In genomic region chr10:61838769-61839168, GRCm38 (mm10) we compare ENCODE assay signal across 9 mouse cellular contexts. TPM values are rescaled to one million over a fixed set of nuclear protein-coding genes. Genes with fewer than 3 reads are reported as not detected.
A peak's percentile ranks its signal among the peaks of the same experiment; 100 is the strongest.
DNase-seq lines count a peak whose midpoint lies in the region; ATAC-seq and TF ChIP-seq lines count a peak whose summit lies in the region.
"Had no signal": no experiment of that assay in that cellular context is flagged by ENCODE, and none has a peak within 500 bp of the region (broad histone marks: within the 10 kb centered on the region; RNA-seq: fewer than 3 reads in every experiment).

No protein-coding gene starts in this region.

- H3K9ac ChIP-seq in heart, embryonic 13.5 days, result no peak overlapping the region

- whole genome bisulfite sequencing in heart, embryonic 13.5 days, result 1% methylated on average over 6 of the region's 6 CpGs

- H3K4me2 ChIP-seq in heart, embryonic 13.5 days, result no peak overlapping the region

- 0 out of 2 replicates have a peak, but pooled peaks cover 5% of the 10 kb centered on the region for H3K4me1 ChIP-seq in heart, embryonic 13.5 days
- H3K4me1 ChIP-seq: megakaryocyte, embryonic 14.5 days had no signal

- H3K27ac ChIP-seq in gastrocnemius, adult 2 months, result no peak overlapping the region
- 0 out of 2 replicates have a peak overlapping the region, but pooled peaks have one; percentile 8 for H3K27ac ChIP-seq in heart, embryonic 13.5 days (replicated peaks)

- no peaks in the 10 kb centered on the region for H3K36me3 ChIP-seq in heart, embryonic 13.5 days

- no peak for ATAC-seq in heart, embryonic 13.5 days (ENCODE audit: extremely low read depth, insufficient number of reproducible peaks, low FRiP score, low TSS enrichment)

- H3K4me3 ChIP-seq in gastrocnemius, adult 2 months, result no peak overlapping the region
- H3K4me3 ChIP-seq in heart, embryonic 13.5 days, result no peak overlapping the region
- H3K4me3 ChIP-seq: megakaryocyte, embryonic 14.5 days had no signal

- no peak for DNase-seq in gastrocnemius, adult 2 months
- no peak for DNase-seq in gastrocnemius, adult 8-10 months (ENCODE audit: low spot score in 2 of 2)
- DNase-seq in NIH3T3 (ENCODE audit: low read depth), result peak; percentile 79
- DNase-seq in cerebellum, postnatal 14 days, result peak; percentile 75 to 77
- peak; percentile 44 to 56 for DNase-seq in kidney, postnatal 36 days
- peak; percentile 50 for DNase-seq in lung, postnatal 36 days
- DNase-seq in right cerebral cortex, postnatal 25 days, result peak; percentile 27

- intact Hi-C loops in gastrocnemius, adult 2 months (cut with DNase I), result loop anchor here (5.0 to 10.0 kb wide), 3 partner anchors 154 to 346 kb away; no protein-coding TSS in a partner anchor

- no peaks in the 10 kb centered on the region for H3K27me3 ChIP-seq in heart, embryonic 13.5 days (replicated peaks)

- 0 out of 2 replicates have a peak, but pooled peaks cover 3% of the 10 kb centered on the region for H3K9me3 ChIP-seq in heart, embryonic 13.5 days

- TF ChIP-seq CTCF in gastrocnemius, adult 2 months (IDR thresholded peaks at IDR 0.05), result peak; percentile 88

RNA-seq across cellular contexts. Expression of gene H2afy2, which starts 54.8 kb away (rescaled TPM):
- total RNA-seq in gastrocnemius, adult 2 months (2021), result 1 to 10 TPM in 1 of 2 experiments, under 1 TPM in 1; 0.36 to 1.1 TPM
- under 1 TPM; 0.36 to 0.72 (median 0.55) TPM for total RNA-seq in gastrocnemius, adult 8-10 months (2022)
- polyA plus RNA-seq in heart, embryonic 13.5 days (2015; fragmentation: Nextera tagmentation; extraction: Ambion mirVana), result 57.3 and 65.3 TPM in 2 replicates

Comparison
In these comparisons a context has a peak if more than half of its experiments do, and no peak if none do; other contexts are left out.
1. DNase-seq: peak in NIH3T3 (single experiment), cerebellum, postnatal 14 days (2 of 2), kidney, postnatal 36 days (2 of 2), lung, postnatal 36 days (single experiment) and right cerebral cortex, postnatal 25 days (single experiment); none in gastrocnemius, adult 2 months (single experiment) and gastrocnemius, adult 8-10 months (0 of 2).